Mouse (Mus musculus): ENCODE measurements around the gene Mb.
"Not testable (repeated sequence)": the region's sequence is repeated elsewhere in the genome, so short reads cannot be mapped to it uniquely, and the experiment has no call there.

The Mb gene

GRCm38 (mm10) chr15:77062746-77063145, 12.3 kb upstream of the Mb start:
- no peak for DNase-seq

- not testable (repeated sequence) for DNase-seq
Measured at GRCm38 (mm10) chr15:77059416-77059815, 8.9 kb upstream of the Mb start.

GRCm38 (mm10) chr15:77058566-77058965, 8.1 kb upstream of the Mb start:
- no peak for DNase-seq

- no peak for DNase-seq
Measured at GRCm38 (mm10) chr15:77056791-77057051, 6.3 kb upstream of the Mb start.

GRCm38 (mm10) chr15:77056001-77056790, 5.7 kb upstream of the Mb start:
- no peak for DNase-seq

- no peak for DNase-seq
Measured at GRCm38 (mm10) chr15:77054611-77055175, 4.2 kb upstream of the Mb start.

- peak; percentile 69 for DNase-seq
Measured at GRCm38 (mm10) chr15:77053021-77053420, 2.6 kb upstream of the Mb start.

- no peak for DNase-seq
Measured at GRCm38 (mm10) chr15:77052176-77052575, 1.7 kb upstream of the Mb start.

- DNase-seq = no peak
Measured at GRCm38 (mm10) chr15:77045609-77046008, 4.9 kb downstream of the Mb start.

- no peak for DNase-seq
Measured at GRCm38 (mm10) chr15:77044597-77045320, 5.7 kb downstream of the Mb start, which contains the start of gene Apol6. TSS of gene Apol6 (plus strand) at chr15:77044729.

GRCm38 (mm10) chr15:77040784-77041183, 9.7 kb downstream of the Mb start:
- no peak for DNase-seq

- no peak for DNase-seq
Measured at GRCm38 (mm10) chr15:77039211-77039700, 11.2 kb downstream of the Mb start.

GRCm38 (mm10) chr15:77037278-77038161, 12.9 kb downstream of the Mb start:
- DNase-seq = peak; percentile 56

GRCm38 (mm10) chr15:77036989-77037277, 13.5 kb downstream of the Mb start:
- no peak for DNase-seq

- DNase-seq = no peak
Measured at GRCm38 (mm10) chr15:77036320-77036988, 14.0 kb downstream of the Mb start.

- DNase-seq = no peak
Measured at GRCm38 (mm10) chr15:77035643-77036042, 14.8 kb downstream of the Mb start.

GRCm38 (mm10) chr15:77034526-77034925, 15.9 kb downstream of the Mb start:
- no peak for DNase-seq

- no peak for DNase-seq
Measured at GRCm38 (mm10) chr15:77031271-77031670, 19.2 kb downstream of the Mb start.

- DNase-seq = peak; percentile 52
Measured at GRCm38 (mm10) chr15:77029331-77029991, 21.0 kb downstream of the Mb start.

GRCm38 (mm10) chr15:77027675-77028074, 22.8 kb downstream of the Mb start:
- DNase-seq = no peak

- DNase-seq = no peak
Measured at GRCm38 (mm10) chr15:77027117-77027516, 23.4 kb downstream of the Mb start.
